Mouse (Mus musculus): ENCODE results near the gene Nek2. TPM values are rescaled to one million over a fixed set of nuclear protein-coding genes. Genes with fewer than 3 reads are reported as not detected.

Gene Nek2
- polyA plus RNA-seq, 1 experiment from 2014 or later, result 49.4 TPM

DNA sequence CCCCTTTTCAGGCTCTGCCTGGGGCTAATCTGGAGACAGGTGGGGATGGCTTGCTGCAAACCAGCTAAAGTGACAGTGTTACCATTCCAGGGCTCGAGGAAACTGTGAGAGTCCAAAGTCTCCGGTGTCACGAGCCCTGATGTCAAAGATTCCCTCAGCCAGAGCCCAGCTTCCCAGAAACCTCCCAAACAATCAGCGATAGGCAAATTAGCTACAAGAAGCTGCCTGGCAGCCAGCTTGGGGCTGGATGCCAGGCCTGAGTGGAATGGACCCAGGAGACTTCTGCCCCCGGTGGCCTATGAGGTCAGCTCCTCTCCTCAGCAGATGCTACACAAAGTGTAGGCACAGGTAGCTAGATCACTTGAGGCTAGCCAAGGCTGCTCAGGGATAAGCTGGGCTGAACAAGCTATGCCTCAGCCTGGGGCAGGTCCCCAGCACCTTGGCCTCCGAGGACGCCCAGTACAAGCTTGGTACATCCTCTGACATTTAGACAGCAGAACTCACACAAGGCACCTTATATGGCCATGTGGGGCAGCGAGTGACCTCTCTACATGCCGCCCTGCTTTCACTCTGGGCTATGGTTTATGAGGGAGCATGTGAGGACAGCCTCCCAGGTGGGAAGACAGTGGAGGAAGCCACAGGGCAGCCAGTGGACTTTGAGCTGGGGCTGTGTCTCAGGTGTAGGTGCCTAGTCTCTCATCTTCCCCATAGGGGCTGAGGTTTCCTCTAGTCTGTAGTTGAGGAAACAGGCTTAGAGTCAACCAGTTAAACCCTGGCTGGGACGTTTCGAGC lies 19.7 kb downstream of the Nek2 start:
- H3K4me3 ChIP-seq, result no peak overlapping the region
- 74% methylated on average over 11 of the region's 11 CpGs for WGBS (ENCODE audit: insufficient replicate concordance)
- peaks cover 4% of the 10 kb centered on the region; the same call in 1 of the 2 replicates for H3K27me3 ChIP-seq (replicated peaks)
- no peaks in the 10 kb centered on the region for H3K36me3 ChIP-seq
- H3K9me3 ChIP-seq (replicated peaks), result no peaks in the 10 kb centered on the region
- ATAC-seq, result no peak
- H3K4me1 ChIP-seq, result peaks cover 35% of the 10 kb centered on the region
- peak overlapping the region; percentile 20; the same call in 1 of the 2 replicates for H3K9ac ChIP-seq
- H3K27ac ChIP-seq, result no peak overlapping the region
- no peak overlapping the region for H3K4me2 ChIP-seq

DNA sequence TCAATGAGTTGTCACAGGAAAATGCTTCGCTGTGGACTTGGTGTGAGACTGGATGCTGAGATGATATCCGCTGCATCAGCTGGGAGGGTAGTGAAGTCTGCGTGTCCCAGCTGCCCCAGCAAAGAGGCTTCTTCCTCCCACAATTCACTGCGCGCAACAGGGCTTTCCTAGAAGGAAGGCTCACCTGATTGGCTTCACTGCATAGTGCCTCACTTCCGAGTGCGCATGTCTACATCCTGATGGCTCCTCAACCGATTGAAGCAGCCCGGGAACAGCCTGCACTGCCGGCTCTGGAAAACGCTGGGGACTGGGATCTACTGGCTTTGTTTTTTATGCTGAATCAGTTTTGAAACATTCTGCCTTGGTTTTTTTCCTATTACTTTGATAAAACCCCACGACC lies 21.0 kb downstream of the Nek2 start:
- no peak overlapping the region for H3K9ac ChIP-seq

DNA sequence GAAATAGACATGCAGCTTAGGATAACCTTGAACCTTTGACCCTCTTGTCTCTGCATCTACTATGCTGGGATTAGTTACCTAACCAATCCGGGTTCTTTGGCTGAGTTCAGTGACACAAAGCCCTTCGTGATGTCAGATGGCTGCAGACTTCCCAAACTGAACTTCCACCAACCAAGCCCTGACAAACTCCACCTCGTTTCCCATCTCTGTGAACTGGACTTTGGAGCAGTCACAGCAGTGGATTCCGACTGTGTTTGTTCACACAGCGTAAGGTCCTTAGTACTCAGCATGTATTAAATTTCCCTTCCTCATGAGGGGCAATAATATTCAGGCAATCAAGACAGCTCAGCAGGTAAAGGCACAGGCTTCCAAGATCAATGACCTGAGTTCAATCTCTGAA lies 25.4 kb downstream of the Nek2 start:
- no peak overlapping the region for H3K9ac ChIP-seq
- H3K4me3 ChIP-seq, result no peak overlapping the region
- H3K4me2 ChIP-seq, result no peak overlapping the region
- H3K4me1 ChIP-seq, result 0 out of 2 replicates have a peak, but pooled peaks cover under 1% of the 10 kb centered on the region
- 63% methylated on average over 5 of the region's 5 CpGs for WGBS (ENCODE audit: insufficient replicate concordance)
- no peak for ATAC-seq
- H3K27ac ChIP-seq, result no peak overlapping the region
- no peaks in the 10 kb centered on the region for H3K9me3 ChIP-seq (replicated peaks)
- H3K27me3 ChIP-seq (replicated peaks), result peaks cover 5% of the 10 kb centered on the region
- H3K36me3 ChIP-seq, result no peaks in the 10 kb centered on the region

More for the DNA sequence above, 21.0 kb downstream of the Nek2 start:
- ATAC-seq, result no peak
- Histone ChIP-seq H3K36me3 (no peaks in the 10 kb centered on the region), H3K4me1 (peaks cover 35% of the 10 kb centered on the region), H3K27me3 (replicated peaks) (peaks cover 4% of the 10 kb centered on the region; the same call in 1 of the 2 replicates), H3K9me3 (replicated peaks) (no peaks in the 10 kb centered on the region), H3K4me3 (no peak overlapping the region), H3K27ac (no peak overlapping the region), H3K4me2 (no peak overlapping the region)
- WGBS (ENCODE audit: insufficient replicate concordance), result 76% methylated on average over 12 of the region's 12 CpGs

DNA sequence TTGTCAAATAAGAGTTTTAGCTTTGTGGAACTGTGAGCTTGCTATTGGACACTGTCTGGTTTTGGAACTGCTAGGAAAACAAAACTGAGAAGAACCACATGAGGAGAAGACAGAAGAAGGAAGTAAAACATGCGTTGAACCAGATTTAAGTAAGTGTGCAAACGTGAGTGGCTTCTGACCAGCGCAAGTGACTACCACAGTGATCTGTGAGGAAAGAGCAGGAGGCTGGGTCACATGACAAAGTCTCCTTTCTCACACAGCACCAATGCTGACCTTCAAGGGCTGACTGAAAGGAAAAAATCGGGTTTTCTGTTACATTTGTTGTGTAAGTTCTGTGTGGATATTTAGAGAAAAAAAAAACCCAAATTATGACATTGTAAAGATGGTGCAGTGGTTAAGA lies 28.3 kb downstream of the Nek2 start:
- Histone ChIP-seq H3K27ac (no peak overlapping the region), H3K9ac (no peak overlapping the region), H3K4me2 (no peak overlapping the region), H3K4me1 (peaks cover 27% of the 10 kb centered on the region), H3K4me3 (no peak overlapping the region), H3K27me3 (replicated peaks) (peaks cover 7% of the 10 kb centered on the region; the same call in 1 of the 2 replicates), H3K9me3 (replicated peaks) (no peaks in the 10 kb centered on the region), H3K36me3 (no peaks in the 10 kb centered on the region)
- 40% methylated on average over 4 of the region's 4 CpGs for WGBS (ENCODE audit: insufficient replicate concordance)
- no peak for ATAC-seq

DNA sequence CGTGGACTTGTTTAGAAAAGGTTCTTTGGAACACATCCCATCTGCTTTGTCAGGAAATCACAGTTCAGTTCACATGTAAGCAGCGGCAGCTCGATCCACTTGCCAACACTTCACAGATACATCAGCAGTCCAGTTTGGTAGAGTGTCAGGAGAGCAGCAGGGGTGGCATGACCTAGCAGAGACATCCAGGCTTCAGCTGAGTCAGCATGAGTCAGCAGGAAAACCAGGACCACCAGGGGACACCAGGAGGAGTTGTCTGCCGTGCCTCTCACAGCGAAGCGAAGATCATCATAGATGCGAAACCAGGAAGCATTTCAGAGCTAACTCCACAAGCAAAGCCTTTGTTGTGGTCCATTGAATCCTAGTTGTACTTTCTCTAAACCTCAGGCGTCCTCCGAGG lies 32.2 kb downstream of the Nek2 start:
- no peaks in the 10 kb centered on the region for H3K9me3 ChIP-seq (replicated peaks)
- H3K27me3 ChIP-seq (replicated peaks), result peaks cover 14% of the 10 kb centered on the region; the same call in 1 of the 2 replicates
- H3K4me3 ChIP-seq, result no peak overlapping the region
- H3K36me3 ChIP-seq, result no peaks in the 10 kb centered on the region
- peak overlapping the region; percentile 47; the same call in 1 of the 2 replicates for H3K9ac ChIP-seq
- H3K4me1 ChIP-seq, result peaks cover 52% of the 10 kb centered on the region
- peak overlapping the region; percentile 74 for H3K4me2 ChIP-seq
- H3K27ac ChIP-seq, result peak overlapping the region; percentile 73
- ATAC-seq, result peak; percentile 34; the same call in 1 of the 2 replicates
- WGBS (ENCODE audit: insufficient replicate concordance), result 57% methylated on average over 9 of the region's 9 CpGs

DNA sequence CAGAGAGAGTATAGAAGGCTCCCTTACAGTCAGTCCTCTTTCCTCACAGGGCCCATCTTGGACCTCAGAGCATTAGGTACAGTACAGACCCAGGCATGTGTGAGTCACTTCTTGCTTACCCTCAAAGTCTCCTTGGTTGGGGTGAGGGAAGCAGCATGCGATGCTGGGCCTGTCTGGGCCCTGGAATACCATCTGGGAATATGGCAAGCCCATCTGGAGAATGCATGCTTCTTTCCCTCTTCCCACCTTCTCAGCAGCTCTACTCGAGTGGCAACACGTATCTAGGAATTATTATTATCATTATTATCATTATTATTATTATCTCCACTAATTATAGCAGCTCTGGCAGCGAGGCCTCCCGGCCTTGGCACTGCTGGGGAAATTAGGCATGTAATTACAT lies 33.5 kb downstream of the Nek2 start:
- 0 out of 2 replicates have a peak, but pooled peaks cover 14% of the 10 kb centered on the region for H3K27me3 ChIP-seq (replicated peaks)
- peak overlapping the region; percentile 72 for H3K9ac ChIP-seq
- peak overlapping the region; percentile 97 for H3K27ac ChIP-seq
- no peaks in the 10 kb centered on the region for H3K9me3 ChIP-seq (replicated peaks)
- 55% methylated on average over 5 of the region's 5 CpGs for WGBS (ENCODE audit: insufficient replicate concordance)
- H3K4me1 ChIP-seq, result peaks cover 52% of the 10 kb centered on the region
- no peaks in the 10 kb centered on the region for H3K36me3 ChIP-seq
- H3K4me3 ChIP-seq, result peak overlapping the region; percentile 42
- H3K4me2 ChIP-seq, result peak overlapping the region; percentile 74
- ATAC-seq, result no peak

DNA sequence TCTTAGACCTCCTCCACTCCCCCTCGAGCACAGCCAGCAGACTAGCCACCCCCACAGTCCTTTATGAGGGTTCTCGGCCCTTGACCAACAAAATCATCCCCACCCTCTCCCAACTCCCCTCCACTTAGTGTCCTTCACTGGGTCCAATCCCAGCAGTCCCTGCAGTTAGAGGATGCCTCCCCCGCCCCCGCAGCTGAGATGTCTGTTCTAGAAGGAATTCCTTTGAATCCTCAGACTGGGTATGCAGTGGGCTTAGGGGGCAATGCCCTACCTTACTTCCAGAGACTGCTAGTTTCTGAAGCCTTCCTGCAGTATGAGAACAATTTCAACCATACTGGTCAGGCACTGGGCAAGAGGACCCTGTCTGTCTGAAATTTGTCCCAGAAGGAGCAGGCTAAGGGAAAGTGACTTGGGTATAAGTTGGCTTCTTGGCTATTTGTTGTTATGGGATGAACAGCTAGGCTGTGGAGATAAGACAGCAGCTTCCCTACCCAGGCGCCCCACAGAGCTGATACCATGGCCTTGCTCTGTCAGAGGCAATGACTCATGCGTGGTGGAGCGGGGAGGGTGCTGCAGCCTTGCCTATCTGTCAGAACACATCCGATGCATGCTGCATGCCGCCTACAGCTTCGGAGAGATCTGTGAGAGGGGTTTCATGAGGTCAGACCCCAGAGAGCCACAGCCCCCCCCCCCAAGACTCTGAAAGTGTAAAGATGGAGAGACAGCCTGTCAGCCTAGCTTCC lies 34.1 kb downstream of the Nek2 start:
- H3K4me1 ChIP-seq, result peaks cover 52% of the 10 kb centered on the region
- 0 out of 2 replicates have a peak, but pooled peaks cover 14% of the 10 kb centered on the region for H3K27me3 ChIP-seq (replicated peaks)
- H3K4me3 ChIP-seq, result peak overlapping the region; percentile 42
- H3K9ac ChIP-seq, result peak overlapping the region; percentile 72
- H3K36me3 ChIP-seq, result no peaks in the 10 kb centered on the region
- 13% methylated on average over 10 of the region's 10 CpGs for WGBS (ENCODE audit: insufficient replicate concordance)
- H3K9me3 ChIP-seq (replicated peaks), result no peaks in the 10 kb centered on the region
- peak overlapping the region; percentile 74 for H3K4me2 ChIP-seq
- peak; percentile 100 for ATAC-seq
- H3K27ac ChIP-seq, result peak overlapping the region; percentile 97

DNA sequence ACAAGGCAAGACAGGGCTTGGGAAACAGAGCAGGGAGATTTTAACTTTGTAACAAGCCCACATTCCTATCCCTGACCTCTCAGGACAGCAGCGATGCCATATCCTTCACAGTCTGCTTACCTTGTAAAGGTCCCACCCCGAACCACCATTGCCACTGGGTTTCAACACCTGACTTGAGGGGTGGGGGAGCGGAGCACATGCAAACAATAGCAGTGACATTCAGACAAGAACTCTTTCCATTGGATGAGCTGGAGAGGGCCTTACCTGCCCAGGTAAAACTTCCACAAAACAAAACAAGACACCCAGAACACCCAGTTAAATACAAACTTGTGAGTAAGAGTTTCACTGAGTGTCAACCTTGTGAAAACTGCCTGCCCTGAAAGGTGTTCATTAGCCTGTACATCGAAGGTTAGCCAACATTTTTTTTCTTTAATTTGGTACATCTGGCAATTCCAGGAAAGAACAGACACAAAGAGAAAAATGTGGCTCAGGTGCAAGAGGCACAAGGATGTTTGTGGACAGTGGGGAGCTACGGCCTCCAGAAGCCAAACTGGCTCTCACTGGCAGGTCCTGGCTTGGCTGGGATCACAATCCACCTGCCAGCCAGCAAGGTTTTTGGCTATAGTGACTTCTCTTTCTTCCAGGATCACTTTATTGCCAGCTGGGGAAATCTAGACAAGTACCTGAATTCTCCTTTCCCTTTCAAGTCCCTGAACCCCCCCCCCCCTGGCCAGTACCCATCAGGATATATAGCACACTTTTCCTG lies 35.8 kb downstream of the Nek2 start:
- Histone ChIP-seq H3K9me3 (replicated peaks) (no peaks in the 10 kb centered on the region), H3K4me3 (no peak overlapping the region), H3K4me1 (peaks cover 47% of the 10 kb centered on the region), H3K4me2 (no peak overlapping the region), H3K27me3 (replicated peaks) (0 out of 2 replicates have a peak, but pooled peaks cover 16% of the 10 kb centered on the region), H3K36me3 (no peaks in the 10 kb centered on the region), H3K9ac (no peak overlapping the region), H3K27ac (peak overlapping the region; percentile 97; the same call in 1 of the 2 replicates)
- 81% methylated on average over 5 of the region's 5 CpGs for WGBS (ENCODE audit: insufficient replicate concordance)
- no peak for ATAC-seq

DNA sequence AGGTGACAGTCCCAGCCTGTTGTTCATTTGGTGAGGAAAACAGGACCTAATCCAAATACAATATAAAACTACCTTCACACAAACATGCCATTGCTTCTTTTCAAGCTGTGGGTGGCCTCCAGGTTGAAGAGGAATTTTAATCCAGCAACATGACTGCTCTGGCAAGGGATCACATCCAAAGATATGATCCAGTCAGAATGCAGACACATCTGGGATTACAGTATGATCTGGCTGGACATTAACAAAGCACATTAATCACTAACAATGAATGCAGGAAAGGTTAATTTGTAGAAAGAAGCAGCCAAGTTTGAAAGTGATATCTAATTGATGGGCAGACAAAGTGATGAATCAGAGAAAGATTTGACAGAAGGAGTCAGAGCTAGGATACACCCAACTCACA lies 36.9 kb downstream of the Nek2 start:
- Histone ChIP-seq H3K4me2 (no peak overlapping the region), H3K9ac (no peak overlapping the region), H3K9me3 (replicated peaks) (no peaks in the 10 kb centered on the region), H3K4me3 (no peak overlapping the region), H3K27me3 (replicated peaks) (0 out of 2 replicates have a peak, but pooled peaks cover 14% of the 10 kb centered on the region), H3K36me3 (no peaks in the 10 kb centered on the region), H3K4me1 (peaks cover 36% of the 10 kb centered on the region), H3K27ac (no peak overlapping the region)
- ATAC-seq, result no peak

DNA sequence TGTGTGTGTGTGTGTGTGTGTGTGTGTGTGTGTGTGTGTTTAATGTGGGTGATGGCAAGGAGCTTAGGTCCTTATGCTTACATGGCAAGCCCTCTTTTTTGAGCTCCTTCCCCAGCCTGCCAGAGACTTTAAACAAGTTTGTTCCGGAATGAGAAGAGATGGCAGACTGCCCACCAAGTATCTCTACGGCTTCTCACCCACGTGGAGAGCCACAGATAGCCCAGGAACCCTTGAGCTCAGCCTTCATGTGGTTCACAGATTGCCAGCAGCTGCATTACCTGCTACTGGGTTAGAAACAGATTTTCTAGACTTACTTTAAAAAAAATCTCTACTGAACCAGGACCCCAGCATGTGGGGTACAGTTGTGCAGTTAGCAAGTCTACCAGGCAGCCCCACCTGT lies 38.6 kb downstream of the Nek2 start:
- no peak for ATAC-seq
- H3K27me3 ChIP-seq (replicated peaks), result peaks cover 18% of the 10 kb centered on the region; the same call in 1 of the 2 replicates
- no peak overlapping the region for H3K27ac ChIP-seq
- H3K36me3 ChIP-seq, result no peaks in the 10 kb centered on the region
- no peak overlapping the region for H3K9ac ChIP-seq
- peaks cover 21% of the 10 kb centered on the region for H3K4me1 ChIP-seq
- H3K4me3 ChIP-seq, result no peak overlapping the region
- 59% methylated on average over 3 of the region's 3 CpGs for WGBS (ENCODE audit: insufficient replicate concordance)
- H3K9me3 ChIP-seq (replicated peaks), result no peaks in the 10 kb centered on the region
- no peak overlapping the region for H3K4me2 ChIP-seq

DNA sequence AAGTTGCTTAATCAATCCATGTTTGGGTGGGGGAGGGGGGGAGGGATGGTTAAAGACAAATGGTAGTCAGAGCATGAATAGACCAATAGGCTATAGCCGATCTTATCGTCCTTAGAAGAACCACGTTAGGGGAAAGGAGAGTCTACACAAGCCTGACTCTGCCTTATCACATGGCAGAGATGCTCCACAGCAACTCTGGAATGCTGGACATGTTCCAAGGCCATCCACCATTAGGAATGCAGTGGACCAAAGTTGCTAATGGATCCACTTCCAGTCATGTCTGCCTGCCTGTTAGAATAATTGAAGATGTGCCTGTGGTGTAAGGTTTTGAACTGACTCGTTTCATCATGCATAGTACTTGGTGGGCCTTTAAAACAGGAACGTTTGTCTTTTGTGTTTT lies 40.0 kb downstream of the Nek2 start:
- Histone ChIP-seq H3K27me3 (replicated peaks) (peaks cover 19% of the 10 kb centered on the region; the same call in 1 of the 2 replicates), H3K4me3 (no peak overlapping the region), H3K9me3 (replicated peaks) (no peaks in the 10 kb centered on the region), H3K36me3 (no peaks in the 10 kb centered on the region), H3K4me1 (peaks cover 7% of the 10 kb centered on the region), H3K27ac (no peak overlapping the region), H3K9ac (no peak overlapping the region), H3K4me2 (no peak overlapping the region)
- ATAC-seq, result no peak
- 51% methylated on average over 5 of the region's 5 CpGs for WGBS (ENCODE audit: insufficient replicate concordance)

Measured in liver, embryonic 12.5 days (tissue).